Mouse (Mus musculus): ENCODE measurements around the gene Sct.

Sct gene

DNA sequence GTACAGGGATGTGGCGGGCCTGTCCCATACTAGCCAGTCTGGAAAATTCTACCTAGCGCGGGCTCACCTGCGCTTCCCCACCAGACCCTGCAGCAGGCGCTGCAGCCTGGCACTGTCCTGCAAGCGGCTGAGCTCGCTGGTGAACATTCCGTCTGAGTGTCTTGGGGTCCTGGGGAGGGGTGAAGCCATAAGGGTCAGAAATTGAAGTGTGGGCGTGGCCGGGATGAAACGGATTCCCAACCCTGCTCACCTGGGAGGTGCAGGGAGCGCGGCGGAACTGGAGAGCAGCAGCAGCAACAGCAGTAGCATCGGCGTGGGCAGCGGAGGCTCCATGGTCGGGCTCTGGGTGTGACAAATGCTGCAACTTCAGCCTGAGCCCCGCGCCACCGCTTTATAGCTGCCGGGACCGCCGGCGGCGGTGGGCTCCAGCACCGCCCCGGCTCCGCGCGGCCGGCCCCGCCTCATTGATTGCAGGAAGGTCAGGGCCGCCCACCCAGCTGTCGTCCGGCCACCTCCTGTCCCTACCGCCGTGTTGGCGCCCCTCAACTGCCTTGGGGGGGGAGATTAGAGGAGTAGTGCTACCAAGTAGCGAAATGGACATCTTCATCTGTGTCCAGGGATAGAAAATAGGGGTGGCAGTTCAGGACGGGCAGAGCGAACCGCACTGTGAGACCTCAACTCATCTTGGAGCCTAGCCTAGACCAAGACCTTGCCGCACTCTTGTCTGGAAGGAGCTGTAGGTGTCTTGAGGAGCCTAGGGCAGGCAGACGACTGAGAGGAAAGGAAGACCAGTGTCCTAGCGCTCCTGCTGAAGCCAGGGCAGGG, at the start of gene Sct:
Gene Sct, minus strand, starts transcription at position 368 of the 825 bp plus-strand sequence.
- no peak for DNase-seq (ENCODE audit: low spot score)

DNA sequence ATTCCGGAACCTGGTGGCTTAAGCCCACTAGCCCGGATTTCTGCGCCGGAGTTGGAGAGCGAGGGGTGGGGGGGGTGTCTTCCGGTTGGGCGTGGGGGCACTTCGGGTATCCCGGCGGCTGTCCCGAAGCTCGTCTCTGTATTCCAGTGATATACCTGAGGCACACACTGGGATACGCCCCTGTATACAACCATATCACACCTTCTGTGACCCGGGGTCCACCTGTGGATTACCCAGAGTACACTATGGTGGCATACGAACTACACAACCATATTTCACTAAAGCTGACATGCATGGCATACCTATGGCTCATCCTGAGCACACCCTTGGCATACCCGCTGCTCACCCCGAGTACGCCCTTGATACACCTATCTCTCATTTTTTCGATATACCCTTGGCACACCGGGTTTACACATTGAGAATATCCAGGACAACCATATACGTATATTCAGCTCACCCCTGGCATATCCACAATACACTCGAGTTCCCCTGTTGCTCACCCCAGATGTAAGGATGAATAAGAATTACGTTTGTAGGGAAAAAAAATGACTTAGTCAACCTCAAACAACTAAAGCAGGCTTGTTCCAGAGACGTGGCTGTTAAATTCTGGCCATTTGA, 49.5 kb upstream of the Sct start:
- DNase-seq (ENCODE audit: low spot score) = peak; percentile 44

DNA sequence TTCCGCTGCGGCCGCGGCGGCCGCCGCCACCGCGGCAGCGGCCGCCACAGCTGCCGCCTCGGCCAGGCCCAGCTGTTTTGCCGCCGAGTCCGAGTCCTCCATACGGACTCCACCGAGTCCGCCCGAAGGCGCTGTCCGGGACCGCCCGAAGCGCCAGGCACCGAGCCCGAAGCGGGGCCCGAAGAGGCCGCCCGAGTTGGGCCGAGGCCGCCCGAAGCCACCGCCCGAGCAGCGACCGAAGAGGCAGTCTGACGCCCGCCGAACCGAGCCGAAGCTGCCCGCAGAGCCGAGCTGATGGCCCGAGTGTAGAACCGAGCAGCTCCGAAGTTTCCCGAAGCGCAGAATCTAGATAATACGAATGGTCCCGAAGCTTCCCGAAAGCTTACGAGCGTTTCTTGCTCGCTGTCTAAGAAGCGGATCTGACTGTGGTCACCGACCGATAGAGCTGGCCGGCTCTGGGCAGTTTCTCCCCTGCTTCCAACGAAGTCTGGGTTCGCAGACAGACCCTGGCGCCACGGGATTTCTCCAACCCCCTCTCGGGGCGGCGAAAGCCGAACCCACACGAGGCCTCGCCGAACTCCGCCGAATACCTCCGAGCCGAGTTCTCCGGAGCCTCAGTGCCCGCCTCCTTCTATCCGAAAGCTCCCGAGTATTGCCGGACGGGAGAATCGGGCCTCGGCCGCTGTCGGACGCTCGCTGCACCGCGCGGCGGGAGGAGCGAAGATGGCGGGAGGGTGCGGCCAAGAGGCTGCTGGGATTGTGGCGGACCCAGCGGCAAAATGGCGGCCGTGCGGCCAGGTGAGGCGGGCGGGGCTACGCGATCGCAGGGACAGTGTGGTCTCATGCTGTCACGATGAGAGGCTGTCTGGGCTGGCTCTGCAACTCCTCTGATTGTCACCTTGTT, 48.8 kb upstream of the Sct start, which contains the start of the genes Deaf1 and Tmem80:
Gene Deaf1, minus strand, starts transcription at position 222 of the 904 bp plus-strand sequence.
Gene Tmem80, plus strand, starts transcription at position 271 of the 904 bp plus-strand sequence.
- peak; percentile 97 for DNase-seq (ENCODE audit: low spot score)

DNA sequence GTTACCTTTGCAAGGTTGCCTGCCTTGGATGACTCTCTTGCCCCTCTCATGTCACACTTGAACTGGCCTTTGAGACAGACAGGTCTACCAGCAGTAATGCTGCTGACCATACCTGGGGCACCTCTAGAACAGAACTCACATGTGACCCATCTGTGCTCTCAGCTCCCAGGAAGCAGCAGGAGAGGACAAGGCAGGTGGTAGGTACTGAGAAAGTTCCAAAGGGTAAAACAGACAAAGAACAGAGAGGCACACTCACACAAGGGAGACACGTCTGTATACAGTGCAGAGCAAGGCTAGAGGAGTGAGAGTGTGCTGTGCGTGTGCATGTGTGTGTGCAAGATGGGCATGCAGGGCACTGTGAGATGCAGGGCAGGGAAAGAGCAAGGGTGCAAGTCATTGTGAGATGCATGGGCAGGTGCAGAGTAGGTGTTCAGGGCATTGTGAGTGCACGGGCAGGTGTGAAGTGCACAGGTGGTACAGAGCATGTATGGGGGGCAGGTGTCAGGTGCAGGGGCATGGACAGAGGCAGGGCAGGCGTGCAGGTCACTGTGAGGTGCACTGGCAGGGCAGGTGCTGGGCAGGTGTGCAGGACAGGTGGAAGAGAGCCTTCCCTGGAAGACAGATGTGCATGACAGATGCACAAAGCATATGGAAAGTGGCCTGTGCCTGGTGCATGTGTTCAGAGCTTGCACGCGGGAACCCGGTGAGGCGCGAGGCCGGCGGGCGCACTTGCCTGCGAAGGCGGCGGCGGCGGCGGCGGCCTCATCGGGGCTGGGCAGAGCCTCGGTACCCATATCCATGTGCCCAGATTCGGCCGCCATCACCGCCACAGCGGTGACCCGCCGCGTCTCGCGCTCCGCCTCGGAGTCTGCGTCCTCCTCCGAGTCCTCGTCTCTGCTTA, 47.9 kb upstream of the Sct start:
- peak; percentile 30 for DNase-seq (ENCODE audit: low spot score)

DNA sequence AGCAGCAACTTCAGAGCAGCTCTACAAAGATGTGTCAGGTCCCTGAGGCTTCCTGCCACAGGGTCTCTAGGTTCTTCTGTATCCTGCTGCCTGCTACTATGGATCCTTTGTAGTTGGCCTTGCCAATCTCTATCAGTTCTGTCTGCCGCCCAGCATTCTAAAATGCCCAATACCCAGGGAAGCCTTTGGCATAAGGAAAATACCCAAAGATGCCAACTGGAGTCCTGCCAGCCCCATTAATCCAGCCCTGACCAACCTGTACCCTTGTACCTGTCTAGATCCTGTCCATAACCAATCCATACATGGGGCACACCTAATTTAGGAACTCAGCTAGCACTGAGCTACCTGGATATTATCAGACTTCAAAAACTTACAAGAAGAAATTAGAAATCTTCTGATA, 45.8 kb upstream of the Sct start:
- no peak for DNase-seq (ENCODE audit: low spot score)

DNA sequence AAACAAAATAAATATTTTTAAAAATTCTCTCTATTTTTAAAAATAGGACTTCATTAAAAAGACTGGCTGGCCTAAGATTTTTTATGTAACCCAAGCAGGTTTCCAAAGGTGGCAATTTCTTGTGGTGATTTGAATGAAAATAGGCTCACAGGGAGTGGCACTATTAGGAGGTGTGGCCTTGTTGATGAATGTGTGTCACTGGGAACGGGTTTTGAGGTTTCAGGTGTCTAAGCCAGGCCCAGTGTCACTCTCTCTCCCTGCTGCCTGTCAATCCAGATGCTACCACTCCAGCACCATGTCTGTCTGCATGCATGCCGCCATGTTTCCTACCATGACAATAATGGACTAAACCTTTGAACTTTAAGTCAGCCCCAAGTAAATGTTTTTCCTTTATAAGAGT, 40.5 kb upstream of the Sct start:
- DNase-seq (ENCODE audit: low spot score) = no peak

DNA sequence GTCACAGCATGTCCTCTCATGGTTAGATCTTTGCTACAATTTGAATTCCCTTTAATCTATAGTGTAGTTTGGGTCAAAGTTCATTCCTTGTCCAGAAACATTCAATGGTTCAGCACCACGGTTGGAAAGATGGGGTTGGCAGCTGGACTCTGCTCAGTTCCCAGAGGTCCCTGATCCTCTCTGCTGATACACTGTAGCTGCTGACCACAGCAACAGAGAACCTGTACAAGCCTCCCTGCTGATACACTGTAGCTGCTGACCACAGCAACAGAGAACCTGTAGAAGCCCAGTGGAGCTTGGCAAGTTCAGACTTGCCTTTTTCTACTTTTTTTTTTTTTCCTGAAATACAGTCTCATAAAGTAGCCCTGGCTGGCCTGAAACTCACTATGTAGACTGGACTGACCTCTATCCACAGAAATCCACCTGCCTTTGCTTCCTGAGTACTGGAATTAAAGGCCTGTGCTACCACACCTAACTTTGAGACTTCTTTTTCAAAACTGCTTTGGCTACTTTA, 38.7 kb upstream of the Sct start:
- no peak for DNase-seq (ENCODE audit: low spot score)

DNA sequence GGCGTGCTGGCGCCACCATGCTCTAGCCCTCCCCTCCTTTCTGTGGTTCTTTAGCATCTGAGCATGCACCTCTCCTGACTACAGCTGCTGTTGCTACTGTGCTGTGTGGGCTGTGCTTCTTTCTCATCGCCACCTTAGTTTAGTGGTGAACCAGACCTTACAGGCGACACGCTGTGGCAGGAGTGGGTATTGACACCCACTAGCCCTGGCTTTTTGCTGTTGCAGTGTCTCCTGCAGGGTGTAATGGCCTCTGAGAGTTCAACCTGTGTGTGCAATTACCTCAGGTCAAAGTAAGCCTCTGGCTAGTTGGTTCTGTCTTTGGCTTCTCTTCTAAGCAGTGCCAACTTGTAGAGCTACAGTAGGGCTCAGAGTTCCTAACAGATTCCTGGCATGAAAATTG, 37.0 kb upstream of the Sct start:
- no peak for DNase-seq (ENCODE audit: low spot score)

DNA sequence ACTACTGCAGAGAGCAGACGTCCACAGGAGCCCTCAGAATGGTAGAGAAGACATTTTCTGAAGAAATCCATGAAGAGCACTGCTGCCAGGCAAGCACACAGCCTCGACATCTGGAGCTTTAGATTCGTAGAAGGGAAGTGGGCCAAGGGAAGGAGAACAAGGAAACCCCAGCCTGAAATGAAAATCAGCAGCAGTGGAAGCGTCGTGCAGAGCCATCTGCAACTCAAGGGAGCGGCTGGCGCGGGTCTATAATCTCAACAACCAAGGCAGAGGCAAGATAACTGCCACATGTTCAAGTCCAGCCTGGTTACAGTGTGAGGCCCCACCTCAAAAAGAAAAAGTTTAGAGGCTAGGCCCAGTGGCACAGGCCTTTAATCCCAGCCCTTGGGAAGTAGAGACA, 36.1 kb upstream of the Sct start:
- no peak for DNase-seq (ENCODE audit: low spot score)

DNA sequence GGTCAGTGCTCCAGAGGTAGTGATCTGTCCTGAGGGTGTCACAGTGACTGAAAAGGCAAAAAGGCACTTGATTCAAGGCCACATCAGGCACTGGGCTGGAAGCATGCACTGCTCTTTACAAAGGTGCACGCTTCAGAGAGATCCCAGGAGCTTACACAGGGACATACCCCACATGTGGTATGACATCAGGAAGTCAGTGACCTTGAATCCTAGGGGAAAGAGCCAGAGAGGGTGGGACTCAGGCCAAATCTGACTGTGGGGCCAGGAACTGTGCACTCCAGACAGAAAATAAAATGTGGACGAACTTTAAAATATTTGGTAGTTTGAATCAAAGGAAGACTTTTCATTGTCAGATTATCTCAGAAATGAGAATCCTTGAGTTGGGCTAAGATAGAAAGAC, 35.5 kb upstream of the Sct start:
- DNase-seq (ENCODE audit: low spot score) = no peak

DNA sequence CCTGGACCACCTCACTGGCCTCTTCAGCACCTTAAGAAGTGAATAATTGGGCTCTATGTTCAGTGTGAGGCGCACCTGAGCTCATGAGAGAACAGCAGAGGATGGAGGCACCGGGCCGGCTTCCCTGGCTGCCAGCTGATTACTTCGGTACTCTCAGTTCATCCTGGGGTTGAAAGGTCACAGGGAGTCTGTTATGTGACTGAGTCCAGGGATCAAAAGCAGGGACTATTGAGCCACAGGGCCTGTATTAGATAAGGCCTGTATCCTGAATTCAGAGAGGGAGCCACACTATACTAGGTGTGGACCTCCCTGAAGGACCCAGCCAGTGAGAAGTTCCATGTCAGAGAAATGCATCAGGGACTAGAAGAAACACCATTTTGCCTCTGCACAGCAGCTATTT, 25.6 kb upstream of the Sct start:
- DNase-seq (ENCODE audit: low spot score) = no peak

DNA sequence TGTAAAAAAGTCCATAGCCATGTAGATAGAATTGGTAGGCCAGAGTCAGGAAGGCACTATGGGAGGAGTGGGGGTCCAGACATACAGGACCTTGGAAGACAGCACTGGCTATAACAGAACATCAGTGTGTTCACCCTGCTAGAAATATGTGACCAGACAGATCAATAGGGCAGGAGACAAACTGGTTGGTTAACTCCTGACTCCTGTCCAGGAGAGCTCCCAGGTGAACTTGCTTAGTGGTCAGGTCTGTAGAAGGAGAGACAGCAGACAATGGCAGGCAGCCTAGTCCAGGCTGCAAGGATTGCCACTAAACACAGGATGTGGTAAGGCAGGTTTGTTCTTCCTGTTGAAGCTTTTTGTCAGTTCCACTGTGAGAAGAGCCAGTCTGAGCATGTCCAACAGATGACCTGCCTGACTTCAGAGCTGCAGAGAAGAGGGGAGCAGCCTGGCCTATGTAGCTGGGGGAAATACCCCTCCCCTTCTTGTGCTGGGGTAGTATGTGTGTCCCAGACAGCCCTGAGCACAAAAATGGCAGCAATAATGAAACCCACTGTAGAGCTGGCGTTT, 23.9 kb upstream of the Sct start:
- no peak for DNase-seq (ENCODE audit: low spot score)

DNA sequence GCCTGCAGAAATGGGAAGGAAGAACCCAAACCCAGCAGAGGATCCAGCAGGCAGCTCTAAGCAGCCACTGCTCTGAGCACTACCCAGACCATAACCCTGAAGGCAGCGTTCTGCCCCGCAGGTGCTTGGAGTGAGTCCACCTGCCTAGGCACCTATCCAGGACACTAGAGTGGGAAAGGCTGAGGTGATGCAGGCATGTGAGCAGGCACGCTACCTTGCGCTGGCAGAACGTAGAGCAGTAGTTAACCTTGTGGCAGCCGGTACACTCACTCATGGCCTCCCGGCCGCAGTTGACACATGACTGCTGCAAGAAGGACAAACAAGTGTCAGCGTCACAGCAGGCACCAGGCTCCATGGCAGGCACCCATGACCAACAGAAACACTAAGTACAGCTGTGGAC, 22.5 kb upstream of the Sct start:
- DNase-seq (ENCODE audit: low spot score) = no peak

DNA sequence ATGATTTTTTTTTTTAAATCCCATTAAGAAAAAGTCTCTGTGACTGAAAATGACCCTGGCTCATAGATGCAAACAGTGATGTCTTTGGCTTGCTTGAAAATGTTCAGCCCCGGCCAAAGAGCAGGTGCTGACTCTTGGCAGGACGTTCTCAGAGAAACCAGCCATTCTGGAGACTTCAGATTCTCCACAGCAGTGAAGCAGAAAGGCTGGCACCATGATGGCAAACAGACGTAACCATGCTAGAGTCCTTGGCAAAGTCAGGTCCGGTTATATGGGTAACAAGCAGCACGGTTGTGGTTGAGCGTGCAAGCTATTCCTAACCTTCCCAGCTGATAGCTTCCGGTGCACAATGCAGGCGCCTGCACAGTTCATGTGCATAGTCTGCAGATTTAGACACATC, 20.2 kb upstream of the Sct start:
- no peak for DNase-seq (ENCODE audit: low spot score)

DNA sequence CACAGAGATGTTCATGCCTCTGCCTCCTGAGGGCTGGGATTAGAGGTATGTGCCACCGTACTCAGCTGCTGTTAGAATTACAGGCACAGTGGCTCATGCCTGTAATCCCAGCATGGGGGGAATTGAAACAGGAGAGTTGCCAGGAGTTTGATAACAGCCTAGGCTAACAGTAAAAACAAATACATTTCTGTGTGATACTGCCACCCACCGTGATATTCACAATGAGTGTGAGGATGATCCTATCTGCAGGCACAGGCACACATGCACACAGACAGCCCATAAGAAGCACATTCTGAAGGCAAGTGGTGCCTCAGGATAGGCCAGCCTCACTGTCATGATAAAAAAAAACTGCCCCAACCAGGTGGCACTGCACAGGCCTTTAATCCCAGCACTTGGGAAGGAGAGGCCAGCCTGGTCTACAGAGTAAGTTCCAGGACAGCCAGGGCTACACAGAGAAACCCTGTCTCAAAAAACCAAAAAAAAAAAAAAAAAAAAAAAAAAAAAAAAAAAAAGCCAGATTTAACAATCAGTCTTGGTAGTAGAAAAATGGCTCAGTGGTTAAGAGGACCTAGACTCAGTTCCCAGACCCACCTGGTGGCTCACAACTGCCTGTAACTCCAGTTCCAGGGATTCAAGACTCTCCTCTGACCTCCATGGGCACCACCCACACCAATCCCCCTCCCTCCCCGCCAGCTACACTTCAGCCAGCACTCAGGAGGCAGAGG, 19.2 kb upstream of the Sct start:
- DNase-seq (ENCODE audit: low spot score) = no peak

DNA sequence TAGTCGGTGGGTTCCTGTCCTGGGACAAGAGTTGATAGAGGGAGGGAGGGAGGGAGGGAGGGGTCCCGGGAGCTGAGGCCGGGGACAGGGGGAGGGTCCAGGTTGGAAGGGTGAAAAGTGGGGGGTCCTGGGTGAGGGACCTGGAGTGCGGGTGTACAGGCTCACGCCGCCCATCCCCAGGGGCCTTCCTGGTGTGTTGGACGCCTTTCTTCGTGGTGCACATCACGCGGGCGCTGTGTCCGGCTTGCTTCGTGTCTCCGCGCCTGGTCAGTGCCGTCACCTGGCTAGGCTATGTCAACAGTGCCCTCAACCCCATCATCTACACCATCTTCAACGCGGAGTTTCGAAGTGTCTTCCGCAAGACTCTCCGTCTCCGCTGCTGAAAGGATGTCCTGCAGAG, 15.5 kb upstream of the Sct start:
- DNase-seq (ENCODE audit: low spot score) = no peak

DNA sequence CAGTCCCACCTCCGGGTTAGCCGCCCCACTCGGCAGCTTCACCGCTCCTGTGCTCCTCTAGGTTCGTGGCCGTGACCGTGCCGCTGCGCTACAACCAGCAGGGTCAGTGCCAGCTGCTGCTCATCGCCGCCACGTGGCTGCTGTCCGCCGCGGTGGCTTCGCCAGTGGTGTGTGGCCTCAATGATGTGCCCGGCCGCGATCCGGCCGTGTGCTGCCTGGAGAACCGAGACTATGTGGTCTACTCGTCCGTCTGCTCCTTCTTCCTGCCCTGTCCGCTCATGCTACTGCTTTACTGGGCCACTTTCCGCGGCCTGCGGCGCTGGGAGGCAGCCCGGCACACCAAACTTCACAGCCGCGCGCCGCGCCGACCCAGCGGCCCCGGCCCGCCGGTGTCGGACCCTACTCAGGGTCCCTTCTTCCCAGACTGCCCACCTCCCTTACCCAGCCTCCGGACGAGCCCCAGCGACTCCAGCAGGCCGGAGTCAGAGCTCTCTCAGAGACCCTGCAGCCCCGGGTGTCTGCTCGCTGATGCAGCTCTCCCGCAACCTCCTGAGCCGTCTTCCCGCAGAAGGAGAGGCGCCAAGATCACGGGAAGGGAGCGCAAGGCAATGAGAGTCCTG, 15.0 kb upstream of the Sct start:
- DNase-seq (ENCODE audit: low spot score) = no peak

DNA sequence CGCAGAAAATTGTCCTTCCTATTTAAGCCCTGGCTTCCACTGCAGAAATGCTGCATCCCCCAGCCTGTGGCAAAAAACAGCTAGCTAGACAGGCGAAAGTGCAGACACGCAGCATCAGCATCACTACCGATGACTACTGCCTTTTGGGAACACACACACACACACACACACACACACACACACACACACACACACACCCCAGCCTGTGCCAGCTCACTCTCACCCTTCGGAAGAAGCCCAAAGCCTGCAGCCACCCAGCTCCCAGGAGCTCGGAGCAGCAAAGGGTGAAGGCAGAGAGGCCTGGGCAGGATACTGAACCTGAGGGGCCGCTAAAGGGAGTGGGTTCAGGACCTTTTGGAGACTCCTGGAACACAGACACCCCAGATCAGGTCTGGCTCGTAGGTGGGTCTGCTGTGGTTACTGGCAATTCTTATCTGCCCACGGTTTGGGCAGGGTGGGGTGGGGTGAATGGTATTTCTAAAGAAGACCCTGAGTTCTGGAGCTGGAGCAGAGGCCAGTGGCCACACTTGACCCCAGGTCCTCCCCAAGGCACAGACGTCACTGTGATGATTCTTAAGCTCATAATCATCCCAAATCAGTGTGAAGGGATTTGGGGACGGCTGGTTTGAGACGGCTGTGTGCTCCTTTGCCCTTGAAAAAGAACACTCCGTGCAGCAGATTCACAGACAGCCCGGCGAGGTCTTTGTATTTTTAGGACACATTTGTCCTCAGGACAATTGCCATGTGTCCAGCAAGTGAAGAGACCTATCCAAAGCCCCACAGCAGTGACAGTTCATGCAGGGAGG, 13.9 kb upstream of the Sct start:
- DNase-seq (ENCODE audit: low spot score) = no peak
